Mouse (Mus musculus) embryonic stem cell, embryonic (primary cell): ENCODE data around the gene Prmt2.

Source experiments
- CTCF ChIA-PET, 4 experiments: fragments of 300-600 bp in 2 of 4; fragments of 350-600 bp in 2 of 4; sonication (Branson Sonifier 250); formaldehyde crosslinking; loops; one replicate each; lab custom pipeline; 2022; ENCODE audit warnings: inconsistent platforms in 2 of 4; lab: Charles Lee
- POLR2A ChIA-PET, 4 experiments: fragments of 300-600 bp in 2 of 4; fragments of 350-600 bp in 2 of 4; sonication (Branson Sonifier 250); formaldehyde crosslinking; loops; one replicate each; lab custom pipeline; 2022; ENCODE audit warnings: antibody characterized with exemption in 4 of 4, inconsistent platforms in 1 of 4; lab: Charles Lee

Gene Prmt2

GRCm38 (mm10) chr10:76237341-76238225 is at the start of gene Prmt2:
TSS of gene Prmt2 (minus strand) at chr10:76237865.
- ChIA-PET CTCF (interaction anchor here in 3 of 4 experiments (0.6 to 2.2 kb wide), 11 partner anchors 13 to 602 kb away, joined by 3 to 14 read pairs (median 3); no protein-coding TSS in a partner anchor), POLR2A (interaction anchor here (0.5 to 1.6 kb wide), 15 partner anchors 9 to 302 kb away, joined by 3 to 7 read pairs (median 3); partner anchors contain the start of genes Lss (in 1 of the 4) and S100b (in 1 of the 4))

DNA sequence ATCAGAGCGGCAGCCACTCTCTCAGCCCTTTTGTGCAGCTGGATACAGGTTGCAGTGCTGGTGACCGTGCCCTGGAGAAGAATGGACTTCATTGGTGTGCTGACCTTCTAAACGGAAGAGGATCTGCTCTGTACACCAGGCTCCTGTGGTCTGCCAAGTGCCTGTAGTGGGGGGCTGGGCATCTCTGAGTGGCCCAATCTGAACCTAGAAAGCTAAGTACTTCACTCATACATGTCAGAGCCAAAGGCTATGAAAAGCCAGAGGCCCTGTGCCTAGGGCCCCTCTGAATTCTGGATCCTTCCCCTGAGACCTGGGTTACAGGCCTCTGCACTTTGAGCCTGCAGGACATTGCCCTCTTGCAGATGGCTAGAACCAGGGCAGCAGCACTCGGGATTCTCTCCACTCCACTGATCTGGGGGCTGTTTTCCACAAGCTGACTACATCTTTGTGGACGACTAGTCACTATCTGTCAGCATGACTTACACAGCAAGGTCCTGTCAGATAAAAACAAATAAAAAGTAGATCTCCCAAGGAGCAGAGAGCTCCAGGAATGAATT is 41.0 kb upstream of the Prmt2 start:
- CTCF ChIA-PET = interaction anchor here in 1 of 4 experiments (0.5 kb wide), 1 partner anchor 292 kb away, joined by 6 read pairs; no protein-coding TSS in a partner anchor
- POLR2A ChIA-PET = interaction anchor here in 1 of 4 experiments (1.2 kb wide), 1 partner anchor 41 kb away, joined by 3 read pairs; the partner anchor contains the start of gene Prmt2

DNA sequence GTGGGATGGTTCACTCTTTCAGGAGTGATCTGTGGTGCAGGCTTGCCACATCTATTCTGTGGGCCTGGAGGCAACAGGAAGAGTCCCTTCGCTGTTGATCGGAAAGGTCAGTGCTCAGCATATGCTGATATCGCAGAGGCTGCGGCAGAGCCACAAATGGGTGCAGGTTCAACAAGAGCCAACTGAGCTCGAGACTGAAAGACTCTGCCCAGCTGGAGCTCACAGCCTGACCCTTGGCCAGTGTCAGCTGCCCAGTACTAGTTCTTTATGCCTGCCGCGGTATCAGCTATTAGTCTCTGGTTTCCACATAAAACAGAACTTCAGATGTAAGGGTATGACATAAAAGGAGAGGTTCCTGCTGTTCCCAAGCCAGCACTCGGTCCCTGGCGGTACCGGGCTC is 37.6 kb upstream of the Prmt2 start:
- CTCF ChIA-PET = interaction anchor here in 2 of 4 experiments (0.5 to 1.2 kb wide), 2 partner anchors 50 to 157 kb away, joined by 3 to 4 read pairs; no protein-coding TSS in a partner anchor
- POLR2A ChIA-PET = interaction anchor here in 1 of 4 experiments (1.5 kb wide), 1 partner anchor 18 kb away, joined by 3 read pairs; no protein-coding TSS in a partner anchor

DNA sequence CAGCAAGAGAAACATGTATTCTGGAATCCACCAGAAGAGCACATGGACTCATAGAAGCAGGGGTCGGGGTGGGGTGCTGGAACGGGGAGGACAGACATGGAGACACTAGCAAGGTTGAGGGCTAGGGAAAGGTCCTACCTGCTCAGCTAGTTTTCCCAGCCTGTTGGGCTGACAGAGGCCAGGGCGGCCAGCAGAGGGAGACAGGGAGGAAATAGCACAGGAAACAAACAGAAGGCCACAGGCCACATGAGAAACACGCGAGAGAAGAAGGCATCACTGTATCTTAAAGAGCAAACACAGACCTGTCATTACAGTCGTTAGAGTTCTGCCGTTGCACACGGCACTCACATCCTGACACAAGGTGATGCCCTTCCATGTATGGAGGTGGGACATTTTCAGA is 33.6 kb upstream of the Prmt2 start:
- POLR2A ChIA-PET = interaction anchor here in 1 of 4 experiments (1.0 kb wide), 1 partner anchor 75 kb away, joined by 3 read pairs; no protein-coding TSS in a partner anchor
- CTCF ChIA-PET = interaction anchor here in 3 of 4 experiments (0.6 to 1.2 kb wide), 11 partner anchors 9 to 603 kb away, joined by 3 to 4 read pairs (median 3); no protein-coding TSS in a partner anchor

DNA sequence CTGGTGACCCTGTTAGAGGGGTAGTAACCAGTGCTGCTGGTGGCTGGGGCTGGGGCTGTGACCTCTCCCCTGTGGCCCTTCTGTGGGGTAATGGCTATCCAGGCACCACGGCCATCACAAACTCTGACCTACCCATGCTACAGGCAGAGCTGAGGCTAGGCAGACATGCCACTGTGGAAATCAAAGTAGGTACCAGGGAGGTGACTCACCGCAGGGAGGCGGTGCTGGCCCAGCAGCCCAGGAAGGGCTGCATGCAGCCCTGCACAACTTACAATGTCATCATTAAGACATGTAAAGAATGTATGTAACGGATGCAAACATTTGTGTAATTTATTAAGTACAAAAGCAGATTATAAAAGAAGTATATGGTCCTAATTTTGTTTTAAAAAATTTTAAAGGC is 24.8 kb upstream of the Prmt2 start:
- POLR2A ChIA-PET = interaction anchor here in 1 of 4 experiments (2.0 kb wide), 1 partner anchor 24 kb away, joined by 5 read pairs; the partner anchor contains the start of gene Prmt2
- CTCF ChIA-PET = interaction anchor here in 2 of 4 experiments (0.6 to 1.7 kb wide), 4 partner anchors 8 to 133 kb away, joined by 3 to 6 read pairs (median 4); no protein-coding TSS in a partner anchor

- CTCF ChIA-PET = interaction anchor here (0.6 to 1.7 kb wide), 7 partner anchors 9 to 982 kb away, joined by 3 to 7 read pairs (median 4); no protein-coding TSS in a partner anchor
- POLR2A ChIA-PET = interaction anchor here in 2 of 4 experiments (0.5 to 2.0 kb wide), 3 partner anchors 10 to 23 kb away, joined by 3 to 5 read pairs (median 4); partner anchors contain the start of gene Prmt2 (in 1 of the 2)
Observed at GRCm38 (mm10) chr10:76261447-76261846, 23.8 kb upstream of the Prmt2 start.

GRCm38 (mm10) chr10:76260358-76261059 is 22.8 kb upstream of the Prmt2 start:
- ChIA-PET POLR2A (interaction anchor here in 3 of 4 experiments (0.5 to 2.0 kb wide), 5 partner anchors 10 to 329 kb away, joined by 3 to 7 read pairs (median 4); partner anchors contain the start of gene Prmt2 (in 2 of the 3)), CTCF (interaction anchor here in 3 of 4 experiments (0.6 to 1.7 kb wide), 8 partner anchors 9 to 198 kb away, joined by 3 to 10 read pairs (median 4); no protein-coding TSS in a partner anchor)

DNA sequence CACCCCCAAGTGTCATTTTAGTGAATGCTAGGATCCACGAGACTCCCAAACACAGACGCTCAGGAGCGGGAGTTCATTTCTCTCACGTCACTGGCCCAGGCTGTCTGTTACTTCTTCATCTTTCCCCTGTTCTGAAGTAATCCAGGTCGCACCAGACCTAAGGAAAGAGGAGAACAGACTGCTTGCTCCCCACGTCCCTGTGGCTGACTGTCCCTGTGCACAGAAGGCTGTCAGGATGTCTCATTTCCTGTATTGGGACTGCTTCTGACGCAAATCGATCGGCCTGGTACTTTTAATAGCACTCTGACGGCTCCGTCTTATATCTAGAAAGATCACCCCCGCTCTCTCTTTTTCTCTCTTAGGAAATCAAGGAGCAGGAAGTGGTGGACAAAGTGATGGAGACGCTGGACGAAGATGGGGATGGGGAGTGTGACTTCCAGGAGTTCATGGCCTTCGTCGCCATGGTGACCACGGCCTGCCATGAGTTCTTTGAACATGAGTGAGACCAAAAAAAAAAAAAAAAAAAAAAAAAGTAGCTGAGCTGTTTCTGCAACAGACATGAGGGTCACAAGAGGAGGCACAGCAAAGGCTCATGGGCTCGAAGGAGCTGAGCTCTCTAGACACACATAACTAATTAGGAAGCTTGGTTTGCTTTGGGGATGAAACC is 22.0 kb upstream of the Prmt2 start:
- ChIA-PET CTCF (interaction anchor here in 2 of 4 experiments (0.6 to 1.2 kb wide), 4 partner anchors 8 to 197 kb away, joined by 4 to 10 read pairs (median 4); no protein-coding TSS in a partner anchor), POLR2A (interaction anchor here in 2 of 4 experiments (0.6 to 1.1 kb wide), 2 partner anchors 22 to 328 kb away, joined by 3 to 7 read pairs; partner anchors contain the start of gene Prmt2 (in 1 of the 2))

GRCm38 (mm10) chr10:76257719-76258390 is 20.2 kb upstream of the Prmt2 start:
- POLR2A ChIA-PET = interaction anchor here in 1 of 4 experiments (1.1 kb wide), 1 partner anchor 17 kb away, joined by 3 read pairs; no protein-coding TSS in a partner anchor
- CTCF ChIA-PET = no interaction called here

GRCm38 (mm10) chr10:76257231-76257630 is 19.6 kb upstream of the Prmt2 start:
- POLR2A ChIA-PET = interaction anchor here in 1 of 4 experiments (1.1 kb wide), 1 partner anchor 17 kb away, joined by 3 read pairs; no protein-coding TSS in a partner anchor
- CTCF ChIA-PET = interaction anchor here in 1 of 4 experiments (1.5 kb wide), 1 partner anchor 14 kb away, joined by 3 read pairs; no protein-coding TSS in a partner anchor

- POLR2A ChIA-PET = no interaction called here
- CTCF ChIA-PET = no interaction called here
Observed at GRCm38 (mm10) chr10:76255617-76256016, 18.0 kb upstream of the Prmt2 start.

DNA sequence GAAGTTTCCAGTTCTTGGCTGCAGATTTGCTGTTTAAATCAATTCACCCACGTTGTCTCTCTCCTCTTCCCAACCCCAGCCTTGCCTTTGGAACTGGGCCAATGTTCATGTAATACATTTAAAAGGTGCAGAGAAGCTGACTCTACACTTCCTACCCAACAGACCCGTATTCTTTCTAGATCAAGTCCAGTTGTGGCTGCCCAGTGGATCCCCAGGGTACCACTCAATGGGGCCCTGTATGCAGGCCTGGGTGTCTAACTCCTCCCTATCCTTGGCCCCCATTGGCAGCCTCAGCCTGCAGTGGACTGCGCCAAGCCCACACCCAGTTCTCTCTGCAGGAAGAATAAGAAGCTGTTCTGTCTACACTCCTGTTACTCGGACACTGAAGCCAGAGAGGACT is 15.9 kb upstream of the Prmt2 start, which contains the start of gene S100b:
S100b (plus strand) TSS at position 318 of the 400 bp plus-strand sequence.
- POLR2A ChIA-PET = interaction anchor here in 1 of 4 experiments (1.5 to 2.5 kb wide), 2 partner anchors 16 to 121 kb away, joined by 4 to 7 read pairs; partner anchors contain the start of gene Prmt2

DNA sequence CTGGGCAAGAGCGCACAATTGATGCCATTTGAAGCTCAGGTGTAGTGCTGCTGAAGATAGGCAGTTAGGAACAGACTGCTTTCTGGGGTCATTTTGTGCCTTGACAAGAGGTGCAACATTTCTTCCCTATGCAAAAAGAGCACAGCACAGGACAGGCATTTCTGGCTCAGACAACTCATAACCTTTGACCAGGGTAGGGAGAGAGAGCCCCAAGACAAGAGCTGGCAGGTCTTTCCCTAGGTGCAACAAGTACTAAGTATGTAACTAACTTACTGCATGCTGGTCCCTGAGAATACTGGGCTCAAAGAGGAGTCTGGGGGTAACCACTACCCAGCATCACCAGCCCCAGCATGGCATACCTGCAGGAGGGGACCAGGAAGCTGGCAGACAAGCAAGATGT is 15.4 kb upstream of the Prmt2 start:
- CTCF ChIA-PET = interaction anchor here in 1 of 4 experiments (0.6 kb wide), 1 partner anchor 509 kb away, joined by 3 read pairs; no protein-coding TSS in a partner anchor
- POLR2A ChIA-PET = interaction anchor here in 1 of 4 experiments (1.5 to 2.5 kb wide), 2 partner anchors 15 to 121 kb away, joined by 4 to 7 read pairs; partner anchors contain the start of gene Prmt2

More for the DNA sequence above, 15.9 kb upstream of the Prmt2 start, which contains the start of gene S100b:
- CTCF ChIA-PET = no interaction called here

GRCm38 (mm10) chr10:76250870-76251269 is 13.2 kb upstream of the Prmt2 start:
- ChIA-PET POLR2A (interaction anchor here in 1 of 4 experiments (1.5 kb wide), 1 partner anchor 10 kb away, joined by 4 read pairs; no protein-coding TSS in a partner anchor), CTCF (interaction anchor here in 1 of 4 experiments (0.8 kb wide), 1 partner anchor 508 kb away, joined by 4 read pairs; no protein-coding TSS in a partner anchor)

GRCm38 (mm10) chr10:76248647-76248968 is 10.9 kb upstream of the Prmt2 start:
- CTCF ChIA-PET = no interaction called here
- POLR2A ChIA-PET = no interaction called here
